Mouse (Mus musculus): Measurements from ENCODE around the gene Mpp2.
A peak's percentile ranks its signal among the peaks of the same experiment; 100 is the strongest.

Mpp2 gene

GRCm38 (mm10) chr11:102034887-102035286 is 53.4 kb downstream of the Mpp2 start:
- DNase-seq = peak; percentile 37

GRCm38 (mm10) chr11:102033055-102033591 is 55.2 kb downstream of the Mpp2 start:
- no peak for DNase-seq

- no peak for DNase-seq
These were observed 57.2 kb downstream of the Mpp2 start for GRCm38 (mm10) chr11:102031149-102031548.

GRCm38 (mm10) chr11:102029966-102030365 is 58.3 kb downstream of the Mpp2 start:
- peak; percentile 69 for DNase-seq

DNA sequence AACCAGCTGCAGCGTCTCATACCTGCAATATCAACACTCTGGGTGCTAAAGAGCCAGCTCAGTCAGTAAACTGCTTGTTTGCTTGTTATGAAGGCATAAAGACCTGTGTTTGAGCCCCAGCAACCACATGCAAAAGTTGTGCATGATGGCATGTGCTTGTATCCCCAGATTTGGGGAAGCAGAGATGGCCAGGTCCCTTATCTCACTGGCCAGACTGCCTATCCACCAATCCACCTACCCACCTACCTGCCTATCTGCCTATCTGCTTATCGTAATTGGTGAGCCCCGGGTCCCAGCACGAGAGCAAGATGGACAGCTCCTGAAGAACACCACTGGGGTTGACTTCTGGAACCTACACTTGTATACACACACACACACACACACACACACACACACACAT is 59.0 kb downstream of the Mpp2 start:
- DNase-seq = no peak

DNA sequence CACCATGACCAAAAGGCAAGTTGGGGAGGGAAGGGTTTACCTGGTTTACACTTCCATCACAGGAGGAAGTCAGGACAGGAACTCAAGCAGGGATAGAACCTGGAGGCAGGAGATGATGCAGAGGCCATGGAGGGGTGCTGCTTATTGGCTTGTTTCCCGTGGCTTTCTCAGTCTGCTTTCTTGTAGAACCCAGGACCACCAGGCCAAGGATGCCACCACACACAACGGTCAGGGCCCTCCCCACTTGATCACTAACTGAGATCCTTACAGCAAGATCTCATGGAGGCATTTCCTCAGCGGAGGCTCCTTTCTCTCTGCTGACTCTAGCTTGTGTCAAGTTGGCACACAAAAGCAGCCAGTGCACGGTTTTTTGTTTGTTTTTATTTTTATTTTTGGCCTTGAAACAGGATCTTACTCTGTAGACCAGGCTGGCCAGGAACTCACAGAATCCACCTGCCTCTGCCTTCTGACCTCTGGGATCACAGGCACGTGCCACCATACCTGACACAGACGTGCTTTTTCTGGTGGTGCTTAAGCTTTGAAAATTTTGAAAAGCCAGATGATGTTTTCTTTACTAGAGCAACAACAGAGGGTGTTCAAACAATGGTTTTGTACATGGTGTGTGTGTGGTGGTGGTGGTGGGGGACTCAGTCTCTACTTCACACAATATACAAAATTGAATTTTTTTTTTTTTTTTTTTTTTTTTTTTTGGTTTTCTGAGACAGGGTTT is 60.1 kb downstream of the Mpp2 start, which contains the start of gene Mpp3:
Mpp3 (minus strand) TSS at position 375 of the 730 bp plus-strand sequence.
- DNase-seq = no peak

DNA sequence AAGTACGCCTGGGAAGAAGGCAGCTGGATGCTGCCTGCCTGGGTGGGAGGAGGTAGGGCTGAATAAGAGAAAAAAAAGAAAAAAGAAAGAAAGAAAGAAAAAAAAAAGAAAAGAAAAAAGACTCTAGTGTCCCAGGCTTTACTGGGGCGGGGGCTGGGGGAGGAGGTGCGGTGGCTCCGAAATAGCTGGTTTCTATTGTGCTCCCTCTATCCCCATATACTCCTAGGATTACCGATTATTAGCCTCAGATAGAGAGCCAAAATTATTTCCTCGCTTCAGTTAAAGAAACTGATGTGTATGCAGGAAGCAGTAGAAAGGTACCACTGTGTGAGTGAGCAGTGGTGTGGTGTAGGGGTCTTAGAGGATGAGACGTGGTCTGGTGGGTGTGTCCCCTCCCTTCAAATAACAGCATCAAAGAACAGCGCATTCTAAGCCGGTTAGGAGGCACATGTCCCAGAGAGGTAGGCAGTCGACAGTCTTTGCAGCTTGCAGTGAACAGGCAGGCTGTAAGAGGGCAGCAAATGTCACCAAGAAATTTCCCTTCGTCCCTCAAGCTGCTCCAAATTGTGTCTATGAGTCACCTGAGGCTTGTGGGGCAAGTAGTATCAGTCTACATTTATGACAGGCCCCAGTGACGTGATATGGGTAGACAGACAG is 60.8 kb downstream of the Mpp2 start:
- peak; percentile 57 for DNase-seq

DNA sequence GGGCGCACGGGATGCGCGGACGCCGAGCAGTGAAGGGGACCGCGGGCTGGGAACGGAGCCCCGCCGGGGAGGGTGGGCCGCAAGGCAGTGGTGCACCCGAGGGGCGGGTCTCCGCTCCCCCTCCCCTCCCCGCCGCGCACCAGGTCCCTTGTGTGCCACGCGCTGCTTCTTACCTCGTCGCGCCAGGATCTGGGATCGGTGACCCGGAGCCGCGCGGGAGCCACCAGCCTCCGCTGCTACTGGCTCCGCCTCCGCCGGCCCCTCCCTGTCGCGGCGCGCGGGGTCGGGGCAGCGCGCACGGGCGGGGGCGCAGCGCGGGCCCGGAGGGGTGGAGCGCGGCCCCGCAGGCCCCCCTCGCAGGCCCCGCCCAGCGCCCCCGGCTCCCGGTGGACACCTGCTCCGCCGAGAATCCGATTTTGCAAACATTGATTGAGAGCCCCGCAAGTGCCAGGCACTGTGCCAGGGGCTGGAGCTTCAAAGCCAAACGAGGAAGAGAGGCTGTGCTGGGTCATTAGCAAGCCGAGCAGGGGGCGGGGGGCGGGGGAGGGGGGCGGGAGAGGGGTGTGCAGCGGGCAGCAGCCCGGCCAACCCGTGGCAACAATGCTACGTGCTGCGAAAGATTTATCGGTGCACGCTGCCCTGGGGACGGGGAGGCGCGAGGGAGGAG is 61.5 kb downstream of the Mpp2 start:
- peak; percentile 96 for DNase-seq

- no peak for DNase-seq
These were observed 62.2 kb downstream of the Mpp2 start for GRCm38 (mm10) chr11:102025991-102026660.

DNA sequence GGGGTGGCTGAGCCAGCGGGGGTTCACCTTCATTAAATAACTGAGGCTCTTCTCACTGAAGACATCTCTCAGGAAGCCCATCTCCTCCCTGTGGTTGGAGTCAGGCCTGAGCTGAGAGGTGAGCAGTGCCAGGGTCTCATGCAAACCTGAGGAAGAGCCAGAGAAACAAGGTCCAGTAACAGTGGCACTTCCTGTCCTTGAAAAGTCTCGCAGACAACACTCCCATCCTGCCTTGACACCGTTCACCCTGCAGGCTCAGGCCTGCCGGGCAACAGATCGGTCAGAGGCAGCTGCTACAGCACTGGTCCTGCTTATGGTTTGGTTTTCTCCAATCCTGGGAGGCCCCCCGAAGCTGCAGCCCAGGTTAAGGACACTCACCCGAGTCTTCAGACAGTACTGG is 63.0 kb downstream of the Mpp2 start:
- DNase-seq = no peak

GRCm38 (mm10) chr11:102024875-102025274 is 63.4 kb downstream of the Mpp2 start:
- no peak for DNase-seq

GRCm38 (mm10) chr11:102024084-102024758 is 64.1 kb downstream of the Mpp2 start:
- DNase-seq = no peak

- DNase-seq = no peak
These were observed 64.9 kb downstream of the Mpp2 start for GRCm38 (mm10) chr11:102023406-102023805.

GRCm38 (mm10) chr11:102021196-102021595 is 67.1 kb downstream of the Mpp2 start:
- DNase-seq = no peak

GRCm38 (mm10) chr11:102019736-102020135 is 68.6 kb downstream of the Mpp2 start:
- DNase-seq = peak; percentile 51

GRCm38 (mm10) chr11:102016136-102016535 is 72.2 kb downstream of the Mpp2 start:
- DNase-seq = no peak

GRCm38 (mm10) chr11:102015472-102015871 is 72.8 kb downstream of the Mpp2 start:
- no peak for DNase-seq

DNA sequence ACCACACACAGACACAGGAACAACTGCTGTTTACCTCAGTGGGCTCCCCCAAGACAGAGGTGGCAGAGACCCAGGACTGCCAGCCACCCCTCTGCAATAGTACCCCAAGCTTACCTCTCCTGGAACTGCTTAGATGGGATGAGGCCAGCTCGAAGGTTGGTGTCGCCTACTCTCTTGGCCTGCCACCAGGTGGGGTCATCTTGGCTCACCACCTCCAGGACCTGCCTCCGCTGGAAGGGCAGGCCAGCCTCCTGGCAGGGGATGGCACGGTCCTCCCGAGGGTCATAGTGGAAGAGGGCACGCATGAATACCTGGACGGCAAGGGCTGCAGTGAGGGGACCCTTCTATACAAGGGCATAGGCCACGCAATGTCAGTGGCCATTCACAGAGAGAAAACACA is 75.1 kb downstream of the Mpp2 start:
- no peak for DNase-seq

DNA sequence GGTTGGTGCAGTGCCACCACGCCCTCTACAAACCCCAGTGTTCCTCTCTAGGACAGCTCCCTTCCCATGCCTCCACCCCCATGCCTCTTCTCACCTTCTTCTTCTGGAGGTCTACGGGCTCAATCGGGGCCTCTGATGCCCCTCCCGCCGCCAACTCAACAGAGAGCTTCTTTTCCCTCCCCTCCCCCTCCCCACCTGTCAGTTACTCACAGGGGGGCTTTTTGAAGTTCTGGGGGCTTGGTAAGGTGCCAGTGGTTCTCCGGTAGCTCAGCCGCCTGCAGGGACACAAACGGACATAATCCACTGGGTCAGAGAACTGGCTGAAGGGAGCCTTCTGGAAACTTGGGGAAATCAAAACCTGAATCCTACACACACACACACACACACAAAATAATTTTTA is 76.8 kb downstream of the Mpp2 start:
- no peak for DNase-seq

DNA sequence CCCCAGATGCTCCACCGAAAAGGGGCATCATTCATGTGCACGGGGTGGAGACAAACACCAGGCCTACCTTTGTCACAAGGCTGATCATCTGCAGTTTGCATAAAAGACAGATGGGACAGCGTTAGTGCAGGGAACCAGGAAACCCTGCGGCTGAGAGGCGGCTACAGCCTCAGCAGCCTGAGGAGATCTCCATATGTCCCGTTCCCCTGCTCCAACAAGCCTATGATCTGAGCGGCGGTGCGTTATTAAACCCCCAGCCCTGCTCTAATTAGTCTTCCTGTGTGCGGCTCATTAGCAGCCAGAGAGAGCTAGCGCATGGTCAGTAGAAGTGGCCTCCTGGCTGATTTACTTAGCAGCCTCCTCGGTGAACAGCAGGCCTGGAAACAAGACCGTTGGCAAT is 78.2 kb downstream of the Mpp2 start:
- DNase-seq = peak; percentile 95

DNA sequence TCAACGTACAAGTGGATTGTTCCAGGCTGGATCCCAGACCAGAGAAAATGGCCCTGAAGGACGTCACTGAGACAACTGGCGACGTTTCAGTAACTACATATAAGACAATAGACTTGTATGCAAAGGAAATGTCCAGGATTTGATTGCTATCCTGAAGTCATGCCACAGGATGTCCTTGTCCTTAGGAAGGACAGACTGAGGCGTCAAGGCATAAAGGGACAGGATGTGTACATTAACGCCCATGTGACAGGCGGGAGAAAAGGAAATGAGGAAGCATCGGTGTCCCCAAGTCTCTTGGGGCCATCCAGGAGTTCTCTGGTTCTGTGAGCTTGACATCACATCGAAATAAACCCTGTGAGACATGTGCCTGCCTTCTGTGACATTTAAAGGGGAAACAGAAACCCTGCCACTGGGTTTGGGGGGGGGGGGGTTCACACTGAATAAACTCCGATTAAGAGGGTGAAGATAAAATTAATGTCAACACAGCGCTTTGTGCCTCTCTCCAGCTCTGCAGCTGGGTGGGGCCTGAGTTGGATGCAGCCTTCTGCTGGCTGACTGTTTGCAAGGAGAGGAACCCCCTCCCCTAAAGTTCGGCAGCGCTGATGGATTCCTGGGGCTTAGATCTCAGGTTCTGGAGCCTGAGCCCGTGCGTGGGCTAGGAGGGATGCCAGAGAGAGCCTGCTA is 79.2 kb downstream of the Mpp2 start:
- no peak for DNase-seq

GRCm38 (mm10) chr11:102008372-102008771 is 79.9 kb downstream of the Mpp2 start:
- no peak for DNase-seq

All from retina, postnatal 1 day (tissue).